Mouse (Mus musculus): Measurements from ENCODE around the gene Glt28d2. TPM values are rescaled to one million over a fixed set of nuclear protein-coding genes. Genes with fewer than 3 reads are reported as not detected.

The Glt28d2 gene
- polyA plus RNA-seq, 1 experiment from 2014 or later, result 0.13 TPM

GRCm38 (mm10) chr3:85860996-85861395 is 26.3 kb downstream of the Glt28d2 start:
- 90% methylated on average over 5 of the region's 5 CpGs for WGBS
- ATAC-seq (replicated peaks), result no peak

GRCm38 (mm10) chr3:85859311-85859710 is 28.0 kb downstream of the Glt28d2 start:
- H3K4me3 ChIP-seq, result no peak overlapping the region
- no peak overlapping the region for H3K4me2 ChIP-seq
- no peak for ATAC-seq (replicated peaks)
- no peaks in the 10 kb centered on the region for H3K4me1 ChIP-seq
- no peaks in the 10 kb centered on the region for H3K36me3 ChIP-seq (replicated peaks)
- no peaks in the 10 kb centered on the region for H3K27me3 ChIP-seq (replicated peaks)
- no peak overlapping the region for H3K27ac ChIP-seq
- H3K9ac ChIP-seq, result no peak overlapping the region
- H3K9me3 ChIP-seq, result no peaks in the 10 kb centered on the region
- WGBS, result 64% methylated on average over 6 of the region's 6 CpGs

More at GRCm38 (mm10) chr3:85860996-85861395, 26.3 kb downstream of the Glt28d2 start:
- H3K27me3 ChIP-seq (replicated peaks), result no peaks in the 10 kb centered on the region
- H3K4me1 ChIP-seq, result no peaks in the 10 kb centered on the region
- no peaks in the 10 kb centered on the region for H3K36me3 ChIP-seq (replicated peaks)
- H3K4me3 ChIP-seq, result no peak overlapping the region
- no peaks in the 10 kb centered on the region for H3K9me3 ChIP-seq
- no peak overlapping the region for H3K9ac ChIP-seq
- no peak overlapping the region for H3K4me2 ChIP-seq
- H3K27ac ChIP-seq, result no peak overlapping the region

- Histone ChIP-seq H3K27me3 (replicated peaks) (no peaks in the 10 kb centered on the region), H3K36me3 (replicated peaks) (no peaks in the 10 kb centered on the region), H3K4me2 (no peak overlapping the region), H3K9me3 (no peaks in the 10 kb centered on the region), H3K4me1 (no peaks in the 10 kb centered on the region), H3K9ac (no peak overlapping the region), H3K27ac (no peak overlapping the region), H3K4me3 (no peak overlapping the region)
- 76% methylated on average over 11 of the region's 11 CpGs for WGBS
- ATAC-seq (replicated peaks), result no peak
These were observed 28.9 kb downstream of the Glt28d2 start for GRCm38 (mm10) chr3:85858140-85859135.

- Histone ChIP-seq H3K36me3 (replicated peaks) (no peaks in the 10 kb centered on the region), H3K9ac (no peak overlapping the region), H3K4me2 (no peak overlapping the region), H3K4me1 (no peaks in the 10 kb centered on the region), H3K9me3 (no peaks in the 10 kb centered on the region), H3K27me3 (replicated peaks) (no peaks in the 10 kb centered on the region), H3K27ac (no peak overlapping the region), H3K4me3 (no peak overlapping the region)
- ATAC-seq (replicated peaks), result no peak
- WGBS, result 19% methylated on average over 4 of the region's 4 CpGs
These were observed 30.2 kb downstream of the Glt28d2 start for GRCm38 (mm10) chr3:85857083-85857482.

GRCm38 (mm10) chr3:85855947-85856346 is 31.4 kb downstream of the Glt28d2 start:
- Histone ChIP-seq H3K4me1 (no peaks in the 10 kb centered on the region), H3K9me3 (no peaks in the 10 kb centered on the region), H3K4me2 (no peak overlapping the region), H3K27me3 (replicated peaks) (no peaks in the 10 kb centered on the region), H3K36me3 (replicated peaks) (no peaks in the 10 kb centered on the region), H3K4me3 (no peak overlapping the region), H3K9ac (no peak overlapping the region), H3K27ac (no peak overlapping the region)
- ATAC-seq (replicated peaks), result no peak
- 89% methylated on average over 5 of the region's 5 CpGs for WGBS

GRCm38 (mm10) chr3:85855043-85855442 is 32.3 kb downstream of the Glt28d2 start:
- Histone ChIP-seq H3K27ac (no peak overlapping the region), H3K9me3 (no peaks in the 10 kb centered on the region), H3K4me1 (no peaks in the 10 kb centered on the region), H3K36me3 (replicated peaks) (no peaks in the 10 kb centered on the region), H3K4me2 (no peak overlapping the region), H3K4me3 (no peak overlapping the region), H3K9ac (no peak overlapping the region), H3K27me3 (replicated peaks) (no peaks in the 10 kb centered on the region)
- no peak for ATAC-seq (replicated peaks)
- WGBS, result 78% methylated on average over 3 of the region's 3 CpGs

GRCm38 (mm10) chr3:85854143-85854542 is 33.2 kb downstream of the Glt28d2 start:
- Histone ChIP-seq H3K4me1 (no peaks in the 10 kb centered on the region), H3K9ac (no peak overlapping the region), H3K4me3 (no peak overlapping the region), H3K4me2 (no peak overlapping the region), H3K27me3 (replicated peaks) (no peaks in the 10 kb centered on the region), H3K27ac (no peak overlapping the region), H3K9me3 (no peaks in the 10 kb centered on the region), H3K36me3 (replicated peaks) (no peaks in the 10 kb centered on the region)
- no peak for ATAC-seq (replicated peaks)
- WGBS, result 52% methylated on average over 6 of the region's 6 CpGs

- 88% methylated on average over 4 of the region's 4 CpGs for WGBS
- Histone ChIP-seq H3K9me3 (no peaks in the 10 kb centered on the region), H3K36me3 (replicated peaks) (no peaks in the 10 kb centered on the region), H3K27ac (no peak overlapping the region), H3K4me2 (no peak overlapping the region), H3K27me3 (replicated peaks) (no peaks in the 10 kb centered on the region), H3K4me3 (no peak overlapping the region), H3K4me1 (no peaks in the 10 kb centered on the region), H3K9ac (no peak overlapping the region)
- no peak for ATAC-seq (replicated peaks)
These were observed 33.6 kb downstream of the Glt28d2 start for GRCm38 (mm10) chr3:85853715-85854114.

GRCm38 (mm10) chr3:85850079-85850478 is 37.2 kb downstream of the Glt28d2 start:
- Histone ChIP-seq H3K27me3 (replicated peaks) (no peaks in the 10 kb centered on the region), H3K36me3 (replicated peaks) (no peaks in the 10 kb centered on the region), H3K4me1 (no peaks in the 10 kb centered on the region), H3K9ac (no peak overlapping the region), H3K4me2 (no peak overlapping the region), H3K27ac (no peak overlapping the region), H3K9me3 (no peaks in the 10 kb centered on the region), H3K4me3 (no peak overlapping the region)
- 95% methylated on average over 1 of the region's 1 CpGs for WGBS
- ATAC-seq (replicated peaks), result no peak

- Histone ChIP-seq H3K27me3 (replicated peaks) (no peaks in the 10 kb centered on the region), H3K4me1 (peaks cover 6% of the 10 kb centered on the region; the same call in 1 of the 2 replicates), H3K27ac (no peak overlapping the region), H3K4me3 (no peak overlapping the region), H3K9me3 (no peaks in the 10 kb centered on the region), H3K4me2 (no peak overlapping the region), H3K9ac (no peak overlapping the region), H3K36me3 (replicated peaks) (no peaks in the 10 kb centered on the region)
- WGBS, result 79% methylated on average over 1 of the region's 1 CpGs
- ATAC-seq (replicated peaks), result no peak
These were observed 41.0 kb downstream of the Glt28d2 start for GRCm38 (mm10) chr3:85846316-85846715.

GRCm38 (mm10) chr3:85845341-85845740 is 42.0 kb downstream of the Glt28d2 start:
- H3K27ac ChIP-seq, result no peak overlapping the region
- ATAC-seq (replicated peaks), result no peak
- H3K27me3 ChIP-seq (replicated peaks), result no peaks in the 10 kb centered on the region
- no peak overlapping the region for H3K4me2 ChIP-seq
- no peak overlapping the region for H3K9ac ChIP-seq
- H3K4me1 ChIP-seq, result peaks cover 6% of the 10 kb centered on the region; the same call in 1 of the 2 replicates
- H3K4me3 ChIP-seq, result no peak overlapping the region
- H3K9me3 ChIP-seq, result no peaks in the 10 kb centered on the region
- H3K36me3 ChIP-seq (replicated peaks), result no peaks in the 10 kb centered on the region
- 87% methylated on average over 6 of the region's 6 CpGs for WGBS

- H3K4me3 ChIP-seq, result no peak overlapping the region
- peaks cover 6% of the 10 kb centered on the region; the same call in 1 of the 2 replicates for H3K4me1 ChIP-seq
- no peak overlapping the region for H3K4me2 ChIP-seq
- H3K27ac ChIP-seq, result no peak overlapping the region
- no peaks in the 10 kb centered on the region for H3K36me3 ChIP-seq (replicated peaks)
- H3K9ac ChIP-seq, result no peak overlapping the region
- ATAC-seq (replicated peaks), result no peak
- H3K27me3 ChIP-seq (replicated peaks), result no peaks in the 10 kb centered on the region
- no peaks in the 10 kb centered on the region for H3K9me3 ChIP-seq
These were observed 44.5 kb downstream of the Glt28d2 start for GRCm38 (mm10) chr3:85842881-85843218.
